Comparison of ENCODE assay signal across 8 mouse cellular contexts in the genomic region with DNA sequence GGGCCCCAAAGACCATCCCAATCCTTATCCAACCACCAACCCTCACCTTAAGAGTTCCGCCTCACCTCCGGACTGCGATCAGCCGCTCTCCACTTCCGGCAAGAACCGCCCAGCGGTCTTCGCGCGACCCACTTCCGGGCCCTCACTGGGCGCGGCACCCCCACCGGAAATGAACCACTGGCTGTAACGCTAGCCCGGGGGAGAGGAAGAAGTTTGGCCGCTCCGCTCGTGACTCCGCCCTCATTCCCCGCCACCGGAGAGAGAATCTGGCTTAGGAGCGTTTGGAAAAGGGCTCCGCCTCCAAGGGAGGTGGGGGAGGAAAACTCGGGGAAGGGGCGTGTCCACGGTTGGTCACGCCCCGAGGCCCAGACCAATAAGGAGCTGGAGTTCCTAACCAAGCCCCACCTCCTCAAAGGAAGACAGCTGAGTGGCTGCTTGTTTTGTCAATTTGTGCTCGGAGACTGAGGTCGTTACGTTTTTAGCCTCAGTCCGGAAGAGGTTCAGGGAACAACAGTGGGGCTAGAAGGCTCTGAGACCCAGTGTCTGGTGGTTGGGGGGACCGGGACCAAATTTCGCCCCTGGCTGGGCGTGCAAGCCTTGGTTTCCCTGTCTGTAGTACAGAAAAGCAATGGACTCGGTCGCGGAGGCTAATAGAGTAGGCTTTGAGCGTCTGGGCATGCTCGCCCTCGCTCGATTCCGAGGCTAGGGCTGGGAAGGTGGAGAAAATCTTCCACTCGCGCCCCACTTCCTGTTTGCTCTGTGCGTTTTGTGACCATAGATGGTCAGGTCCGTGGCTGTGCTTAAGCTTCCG. TPM values are rescaled to one million over a fixed set of nuclear protein-coding genes. Genes with fewer than 3 reads are reported as not detected.
DNase-seq lines count a peak whose midpoint lies in the region; ATAC-seq lines count a peak whose summit lies in the region.

Gene Cap1 (minus strand): TSS at position 289 of the 811 bp plus-strand sequence.

- DNase-seq in R1 (ENCODE audit: low read depth, low spot score): peak; percentile 99
- DNase-seq in cerebellum, postnatal 25 days: peak; percentile 95 to 96
- DNase-seq in frontal cortex, postnatal 25 days (ENCODE audit: low spot score in 2 of 2): peak; percentile 91 to 97
- DNase-seq in hindbrain, embryonic 14.5 days (ENCODE audit: low spot score): peak; percentile 99
- DNase-seq in layer of hippocampus, postnatal 36 days: peak; percentile 98 to 99
- DNase-seq in lung, postnatal 36 days: peak; percentile 99
- peak; percentile 100 for DNase-seq in retina, postnatal 1 day
- DNase-seq in urinary bladder, adult 18-20 months (ENCODE audit: low spot score in 2 of 2): peak; percentile 88 to 99

- WGBS in hindbrain, embryonic 14.5 days: under 1% methylated on average over 49 of the region's 49 CpGs

- H3K27me3 ChIP-seq in hindbrain, embryonic 14.5 days (ENCODE audit: control insufficient read depth, insufficient read depth, low read length): no peaks in the 10 kb centered on the region

- no peaks in the 10 kb centered on the region for H3K36me3 ChIP-seq in hindbrain, embryonic 14.5 days (replicated peaks; ENCODE audit: control insufficient read depth, insufficient read depth)

- H3K9ac ChIP-seq in hindbrain, embryonic 14.5 days: peak within 1 kb of the TSS; percentile 89

- H3K27ac ChIP-seq in hindbrain, embryonic 14.5 days: peak within 1 kb of the TSS; percentile 99

- peak within 1 kb of the TSS; percentile 81 for H3K4me2 ChIP-seq in hindbrain, embryonic 14.5 days (replicated peaks)

- peaks cover 20% of the 10 kb centered on the region for H3K4me1 ChIP-seq in hindbrain, embryonic 14.5 days (replicated peaks; ENCODE audit: control insufficient read depth, insufficient read depth, low read length)

- H3K9me3 ChIP-seq in hindbrain, embryonic 14.5 days (ENCODE audit: control insufficient read depth, low read length): no peaks in the 10 kb centered on the region

- H3K4me3 ChIP-seq in hindbrain, embryonic 14.5 days (replicated peaks; ENCODE audit: low read length): peak within 1 kb of the TSS; percentile 92

- ATAC-seq in hindbrain, embryonic 14.5 days (ENCODE audit: low FRiP score): peak; percentile 94

RNA-seq across cellular contexts. Expression of gene Cap1, which starts in this region (rescaled TPM):
- polyA plus RNA-seq in hindbrain, embryonic 14.5 days (2014; fragmentation: Nextera tagmentation; extraction: Ambion mirVana): 71.9 and 76.7 TPM in 2 replicates
- 100 to 1,000 TPM; 305 to 314 TPM for total RNA-seq in layer of hippocampus, postnatal 36 days (2021)

Comparison
In these comparisons a context has a peak if more than half of its experiments do, and no peak if none do; other contexts are left out.
1. Peak in every context shown above with its lines: DNase-seq, ATAC-seq, H3K4me3 ChIP-seq and H3K27ac ChIP-seq.